Mouse (Mus musculus) neutrophil, adult 5-6 weeks (primary cell): ENCODE measurements around the gene Kcnb1. TPM values are rescaled to one million over a fixed set of nuclear protein-coding genes. Genes with fewer than 3 reads are reported as not detected.

Experiments used
- ATAC-seq: fragments of 151-379, 151-347 bp; 2 replicates; pipeline ENCODE4 v1.8.0; 2017; ENCODE audit warnings: mild to moderate bottlenecking, moderate TSS enrichment; ENCODE audit not compliant: insufficient number of reproducible peaks, poor library complexity, low FRiP score, severe bottlenecking; ENCODE audit errors: extremely low read depth
- total RNA-seq: library from RNA; stranded (forward); fragments of 200-1000 nt; gene quantifications from 2 replicates; pipeline ENCODE4 v1.2.3, GENCODE M21; 2017

Gene Kcnb1
- total RNA-seq, 1 experiment from 2014 or later = 6.4 TPM

DNA sequence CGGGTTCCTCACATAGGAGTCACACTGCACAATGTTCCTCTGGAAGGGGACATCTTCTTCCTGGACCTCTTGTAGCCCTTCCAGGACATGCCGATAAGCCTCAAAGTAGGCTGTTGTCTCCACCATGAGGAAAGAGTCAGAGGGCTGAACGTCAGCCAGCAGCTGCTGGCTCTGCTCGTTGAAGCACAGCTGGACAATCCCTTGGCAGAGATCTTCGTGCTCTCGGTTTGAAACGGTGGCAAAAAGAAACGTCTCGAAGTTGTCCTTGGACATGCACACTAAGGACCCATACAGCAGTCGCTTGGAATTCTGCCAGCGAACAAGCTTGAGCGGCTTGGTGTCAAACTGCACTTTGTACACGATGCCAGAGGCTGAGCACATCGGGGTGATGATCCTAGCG lies 134.6 kb downstream of the Kcnb1 start:
- ATAC-seq = no peak

DNA sequence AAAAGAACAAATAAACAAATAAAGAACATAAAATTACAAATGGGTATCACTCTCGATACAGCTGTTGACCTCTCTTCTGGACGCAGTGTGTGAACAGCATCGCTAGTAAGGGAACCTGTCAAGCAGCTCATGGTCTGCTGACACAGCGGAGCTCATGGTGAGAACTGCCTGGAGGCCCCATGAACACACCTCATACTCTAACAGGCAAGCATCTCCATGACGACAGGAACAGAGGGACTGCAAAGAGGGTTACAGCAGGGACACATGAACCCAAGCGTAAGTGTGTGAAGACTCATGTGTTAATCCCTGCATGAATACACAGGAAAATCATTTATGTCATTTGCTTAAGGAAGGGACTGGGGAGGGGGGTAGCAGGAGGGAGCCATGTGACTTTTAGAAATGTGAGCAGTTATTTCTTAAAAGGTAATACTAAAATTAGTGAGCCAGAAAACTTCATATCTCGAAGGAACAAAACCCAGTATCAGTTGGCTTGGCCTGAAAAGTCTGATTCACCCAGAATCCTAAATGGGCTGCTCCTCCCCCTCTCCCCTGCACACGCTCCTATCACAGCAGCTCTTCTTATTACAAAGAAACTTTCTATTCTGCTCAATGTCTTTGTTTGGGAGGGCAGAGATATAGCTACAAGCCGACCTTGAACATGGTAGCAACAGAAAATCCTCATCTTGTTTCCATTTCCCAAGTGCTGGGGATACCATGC lies 136.7 kb downstream of the Kcnb1 start:
- no peak for ATAC-seq

DNA sequence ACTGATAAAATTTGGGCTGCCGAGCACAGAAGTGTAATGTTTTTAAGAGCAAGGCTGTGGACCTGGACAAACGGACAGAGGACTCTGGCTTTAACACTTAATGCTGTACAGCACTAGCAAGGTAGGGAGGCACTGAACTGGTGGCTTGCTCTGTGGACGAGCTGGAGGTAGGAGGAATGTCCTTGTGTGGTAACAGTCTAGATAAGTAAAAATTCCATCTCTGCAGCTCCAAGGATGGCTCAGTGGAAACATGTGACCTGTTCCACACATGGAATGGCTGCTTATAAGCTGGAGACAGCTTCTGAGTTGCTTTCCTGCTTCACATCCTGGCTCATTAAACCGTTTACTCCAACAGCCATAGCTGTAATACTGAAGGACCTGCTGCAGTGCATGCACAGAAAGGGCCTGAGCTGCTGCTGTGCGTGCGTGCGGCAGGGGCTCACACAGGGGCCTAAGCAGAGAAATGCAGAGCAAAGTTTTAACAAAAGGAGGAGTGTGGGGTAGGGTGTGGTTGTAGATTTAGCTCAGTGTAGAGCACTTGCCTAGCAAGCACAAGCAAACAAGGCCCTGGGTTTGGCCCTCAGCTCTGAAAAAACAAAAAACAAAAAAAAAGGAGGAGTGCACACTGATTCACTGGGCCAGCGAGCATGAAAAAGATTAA lies 141.1 kb downstream of the Kcnb1 start:
- no peak for ATAC-seq

DNA sequence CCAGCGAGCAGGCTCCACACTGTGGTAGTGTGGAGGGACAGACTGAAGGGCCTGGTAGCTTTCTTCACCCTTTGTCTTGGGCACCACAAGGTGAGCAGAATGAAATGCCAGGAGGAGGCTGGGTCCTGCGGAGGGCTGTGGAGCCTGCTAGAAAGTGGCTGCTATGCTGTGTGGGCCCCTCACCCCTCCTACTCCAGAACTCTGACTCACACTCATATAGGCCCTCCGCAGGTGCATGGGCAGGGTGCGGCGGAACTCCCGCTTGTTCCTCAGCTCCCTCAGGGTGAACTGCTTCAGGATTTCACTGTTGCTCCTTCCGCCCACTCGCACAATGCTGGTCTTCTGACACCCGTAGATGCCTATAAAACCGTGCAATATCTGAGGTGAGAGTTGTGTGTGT lies 141.7 kb downstream of the Kcnb1 start:
- ATAC-seq = no peak

Other genes with a start within 250 kb of the Kcnb1 start
- 64.5 and 67.0 TPM in 2 replicates for gene Stau1, start 193.9 kb downstream of the Kcnb1 start, total RNA-seq
- 49.1 and 51.3 TPM in 2 replicates for gene Ddx27, start 175.0 kb downstream of the Kcnb1 start, total RNA-seq
- 60.8 and 65.7 TPM in 2 replicates for gene Znfx1, start 127.1 kb downstream of the Kcnb1 start, total RNA-seq
- gene Ptgis, start 50.4 kb upstream of the Kcnb1 start, total RNA-seq = not detected in 2 replicates
- 42.5 and 50.4 TPM in 2 replicates for gene B4galt5, start 159.0 kb upstream of the Kcnb1 start, total RNA-seq
- 43.5 and 52.9 TPM in 2 replicates for gene Slc9a8, start 231.6 kb upstream of the Kcnb1 start, total RNA-seq